Mouse (Mus musculus): ENCODE results near the gene St6galnac5. TPM values are rescaled to one million over a fixed set of nuclear protein-coding genes. Genes with fewer than 3 reads are reported as not detected.
A peak's percentile ranks its signal among the peaks of the same experiment; 100 is the strongest.

Gene St6galnac5
- polyA plus RNA-seq (2012; ENCODE audit: insufficient read depth, low replicate concordance): 0.03 TPM in 1 of 2 replicates, not detected in the other

GRCm38 (mm10) chr3:152981988-152982387, at the start of gene St6galnac5:
TSS of gene St6galnac5 (minus strand) at chr3:152982246.
- Histone ChIP-seq H3K4me1 (peaks cover 31% of the 10 kb centered on the region), H3K4me3 (replicated peaks) (peak within 1 kb of the TSS; percentile 88), H3K9me3 (no peaks in the 10 kb centered on the region), H3K27me3 (replicated peaks) (peaks cover 67% of the 10 kb centered on the region), H3K36me3 (replicated peaks; ENCODE audit: low read length) (no peaks in the 10 kb centered on the region)
- TF ChIP-seq GATA1 (IDR thresholded peaks at IDR 0.05; ENCODE audit: borderline replicate concordance, low read length) (no peak), FLI1 (IDR thresholded peaks at IDR 0.05; ENCODE audit: low read length) (no peak)

DNA sequence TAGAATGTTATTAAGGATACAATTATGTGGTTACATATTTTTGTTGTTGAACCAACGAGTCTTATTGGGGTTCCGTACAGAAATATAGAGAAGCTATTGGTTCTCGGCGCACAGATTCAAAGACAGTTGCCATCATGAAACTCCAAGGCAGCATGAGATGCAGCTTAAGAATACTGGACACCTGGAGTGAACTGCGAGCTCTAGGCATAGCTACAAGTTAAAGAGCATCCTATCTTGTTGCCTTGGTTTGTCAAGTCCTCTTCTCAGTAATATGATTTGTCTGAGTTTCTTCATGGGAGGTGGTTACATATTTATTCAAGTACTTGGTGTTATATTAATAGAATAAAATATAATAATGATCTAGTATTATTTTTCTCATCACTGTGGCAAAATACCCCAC, 48.7 kb upstream of the St6galnac5 start:
- Histone ChIP-seq H3K4me3 (replicated peaks) (no peak overlapping the region), H3K36me3 (replicated peaks; ENCODE audit: low read length) (no peaks in the 10 kb centered on the region), H3K4me1 (no peaks in the 10 kb centered on the region), H3K9me3 (no peaks in the 10 kb centered on the region), H3K27me3 (replicated peaks) (peaks cover 3% of the 10 kb centered on the region)
- TF ChIP-seq FLI1 (IDR thresholded peaks at IDR 0.05; ENCODE audit: low read length): no peak
- no peak for TF ChIP-seq GATA1 (IDR thresholded peaks at IDR 0.05; ENCODE audit: borderline replicate concordance, low read length)

DNA sequence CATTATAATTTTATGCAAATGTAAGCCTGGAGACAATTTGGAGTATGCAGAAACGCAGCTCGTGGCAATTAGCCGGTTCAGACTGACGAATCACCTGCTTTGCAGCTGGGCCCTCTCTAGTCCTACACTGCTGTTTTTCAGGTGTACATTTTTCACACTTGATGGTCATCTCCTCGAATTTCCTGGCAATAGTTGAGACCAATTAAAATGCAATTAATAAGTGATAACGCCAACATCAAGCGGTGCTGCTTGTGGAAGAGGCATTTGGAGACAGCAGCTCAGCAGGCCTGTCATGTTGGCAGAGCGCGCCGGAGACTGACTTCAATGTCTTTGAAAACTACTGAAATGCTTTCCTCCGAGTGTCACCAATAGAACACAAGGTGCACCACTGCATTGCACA, 42.0 kb upstream of the St6galnac5 start:
- Histone ChIP-seq H3K4me1 (no peaks in the 10 kb centered on the region), H3K36me3 (replicated peaks; ENCODE audit: low read length) (no peaks in the 10 kb centered on the region), H3K27me3 (replicated peaks) (peaks cover 4% of the 10 kb centered on the region), H3K9me3 (0 out of 2 replicates have a peak, but pooled peaks cover 1% of the 10 kb centered on the region), H3K4me3 (replicated peaks) (no peak overlapping the region)
- TF ChIP-seq GATA1 (IDR thresholded peaks at IDR 0.05; ENCODE audit: borderline replicate concordance, low read length) (no peak), FLI1 (IDR thresholded peaks at IDR 0.05; ENCODE audit: low read length) (no peak)

DNA sequence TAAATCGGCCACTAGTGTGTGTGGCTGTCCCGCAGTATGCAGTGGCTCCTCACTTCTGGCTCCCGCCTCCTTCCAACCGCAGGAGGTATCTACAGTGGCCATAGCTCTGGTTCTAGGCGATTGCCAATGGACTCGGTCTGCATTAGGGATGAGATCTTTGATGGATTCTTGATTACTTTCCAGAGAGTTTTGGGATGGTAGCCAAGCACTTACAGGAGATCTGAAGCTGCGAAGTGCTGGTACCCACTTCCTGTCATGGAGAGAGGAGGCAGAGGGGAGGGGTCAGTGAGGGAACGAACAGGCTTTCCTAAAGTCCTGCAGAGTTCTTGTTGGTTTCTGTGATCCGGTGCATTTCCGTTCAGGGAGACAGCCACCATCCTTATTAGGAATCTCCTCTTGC, 36.0 kb upstream of the St6galnac5 start:
- no peaks in the 10 kb centered on the region for H3K4me1 ChIP-seq
- TF ChIP-seq GATA1 (IDR thresholded peaks at IDR 0.05; ENCODE audit: borderline replicate concordance, low read length) (no peak), FLI1 (IDR thresholded peaks at IDR 0.05; ENCODE audit: low read length) (no peak)
- H3K27me3 ChIP-seq (replicated peaks): peaks cover 2% of the 10 kb centered on the region
- 0 out of 2 replicates have a peak, but pooled peaks cover 4% of the 10 kb centered on the region for H3K9me3 ChIP-seq
- H3K36me3 ChIP-seq (replicated peaks; ENCODE audit: low read length): no peaks in the 10 kb centered on the region
- H3K4me3 ChIP-seq (replicated peaks): no peak overlapping the region

GRCm38 (mm10) chr3:153016355-153016754, 34.3 kb upstream of the St6galnac5 start:
- no peak for TF ChIP-seq GATA1 (IDR thresholded peaks at IDR 0.05; ENCODE audit: borderline replicate concordance, low read length)
- TF ChIP-seq FLI1 (IDR thresholded peaks at IDR 0.05; ENCODE audit: low read length): no peak
- H3K4me3 ChIP-seq (replicated peaks): no peak overlapping the region
- peaks cover 2% of the 10 kb centered on the region for H3K4me1 ChIP-seq
- H3K36me3 ChIP-seq (replicated peaks; ENCODE audit: low read length): no peaks in the 10 kb centered on the region
- peaks cover 4% of the 10 kb centered on the region for H3K27me3 ChIP-seq (replicated peaks)
- 0 out of 2 replicates have a peak, but pooled peaks cover 4% of the 10 kb centered on the region for H3K9me3 ChIP-seq

DNA sequence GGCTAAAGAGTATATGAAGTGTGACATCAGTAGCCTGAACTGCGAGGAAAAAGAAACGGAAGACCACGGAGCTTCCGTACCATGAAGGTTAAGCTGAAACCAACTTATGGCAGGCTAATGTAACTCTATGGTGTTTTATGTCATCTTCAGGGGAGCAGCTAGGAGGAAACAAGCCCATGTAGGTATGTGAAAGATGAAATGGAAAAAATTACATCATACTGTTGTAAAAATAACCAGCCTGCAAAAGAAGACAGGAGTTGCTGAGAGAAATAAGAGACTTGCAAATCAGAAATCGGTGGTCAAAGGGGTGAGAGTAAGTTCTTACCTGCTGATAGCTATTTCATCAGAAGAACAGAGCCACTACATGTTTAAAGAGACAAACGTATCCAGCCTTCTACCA, 24.8 kb upstream of the St6galnac5 start:
- TF ChIP-seq FLI1 (IDR thresholded peaks at IDR 0.05; ENCODE audit: low read length) (no peak), GATA1 (IDR thresholded peaks at IDR 0.05; ENCODE audit: borderline replicate concordance, low read length) (no peak)
- no peak overlapping the region for H3K4me3 ChIP-seq (replicated peaks)

DNA sequence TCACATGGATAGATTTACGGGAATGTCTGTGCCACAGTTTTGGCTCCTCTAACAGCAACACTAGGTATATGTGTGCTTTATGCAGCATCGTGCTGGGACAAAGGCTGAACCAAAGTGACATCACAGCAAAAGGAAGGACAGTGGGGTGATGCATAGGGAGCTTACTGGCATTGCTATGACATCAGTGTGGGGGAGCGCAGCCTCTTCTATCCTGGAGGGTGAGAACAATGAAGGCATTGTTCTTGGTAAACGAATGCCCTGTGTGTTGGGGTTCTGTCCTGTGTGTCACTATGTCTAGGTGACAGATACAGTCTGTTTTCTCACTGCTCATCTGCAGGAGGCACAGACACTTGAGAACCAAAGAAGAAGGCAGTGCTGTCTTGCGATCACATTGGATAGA, 16.9 kb upstream of the St6galnac5 start:
- Histone ChIP-seq H3K27me3 (replicated peaks) (peaks cover 5% of the 10 kb centered on the region), H3K4me3 (replicated peaks) (peak overlapping the region; percentile 21), H3K4me1 (no peaks in the 10 kb centered on the region), H3K9me3 (no peaks in the 10 kb centered on the region), H3K36me3 (replicated peaks; ENCODE audit: low read length) (no peaks in the 10 kb centered on the region)
- no peak for TF ChIP-seq GATA1 (IDR thresholded peaks at IDR 0.05; ENCODE audit: borderline replicate concordance, low read length)
- no peak for TF ChIP-seq FLI1 (IDR thresholded peaks at IDR 0.05; ENCODE audit: low read length)

More for the DNA sequence above, 24.8 kb upstream of the St6galnac5 start:
- no peaks in the 10 kb centered on the region for H3K9me3 ChIP-seq
- no peaks in the 10 kb centered on the region for H3K27me3 ChIP-seq (replicated peaks)
- H3K4me1 ChIP-seq: peaks cover 13% of the 10 kb centered on the region
- H3K36me3 ChIP-seq (replicated peaks; ENCODE audit: low read length): no peaks in the 10 kb centered on the region

DNA sequence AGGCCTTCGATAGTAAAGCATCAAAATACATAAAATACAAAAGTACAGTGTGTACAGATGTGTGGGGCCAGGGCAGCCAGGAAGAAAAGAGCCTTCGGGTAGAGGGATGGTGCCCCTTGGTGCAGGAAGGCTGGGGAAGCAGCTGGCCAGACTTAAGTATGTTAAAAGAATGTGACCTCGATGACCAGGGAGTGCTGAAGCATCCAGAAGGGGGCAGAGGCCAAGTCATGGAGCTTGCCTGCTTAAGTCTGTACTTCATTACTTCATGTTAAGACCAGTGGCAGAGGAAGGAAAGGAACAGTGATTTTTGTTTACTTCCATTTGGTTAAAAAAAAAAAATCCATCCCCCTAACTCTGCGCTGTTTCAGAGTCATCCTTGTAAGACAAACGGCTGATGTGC, 16.1 kb upstream of the St6galnac5 start:
- no peaks in the 10 kb centered on the region for H3K36me3 ChIP-seq (replicated peaks; ENCODE audit: low read length)
- TF ChIP-seq GATA1 (IDR thresholded peaks at IDR 0.05; ENCODE audit: borderline replicate concordance, low read length): no peak
- no peak for TF ChIP-seq FLI1 (IDR thresholded peaks at IDR 0.05; ENCODE audit: low read length)
- no peak overlapping the region for H3K4me3 ChIP-seq (replicated peaks)
- H3K27me3 ChIP-seq (replicated peaks): peaks cover 9% of the 10 kb centered on the region
- no peaks in the 10 kb centered on the region; the same call in 1 of the 2 replicates for H3K9me3 ChIP-seq
- H3K4me1 ChIP-seq: no peaks in the 10 kb centered on the region

DNA sequence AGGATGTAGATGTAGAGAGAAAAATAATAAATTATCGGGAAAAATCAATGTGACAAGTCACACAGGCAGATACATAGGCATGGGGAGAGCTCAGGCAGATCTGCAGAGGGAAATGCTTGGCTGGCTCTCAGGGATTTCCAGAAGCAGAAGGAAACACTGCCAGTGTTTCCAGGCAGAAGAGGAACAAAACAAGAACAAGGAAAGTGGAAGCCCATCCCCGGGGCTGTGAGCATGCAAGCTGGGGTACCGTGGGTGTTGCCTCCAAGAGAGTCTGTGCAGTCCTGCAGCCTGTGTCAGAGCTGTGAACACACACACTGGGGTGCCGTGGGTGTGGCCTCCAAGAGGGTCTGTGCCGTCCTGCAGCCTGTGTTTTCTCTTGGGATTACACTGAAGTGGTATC, 11.6 kb upstream of the St6galnac5 start:
- Histone ChIP-seq H3K27me3 (replicated peaks) (peaks cover 13% of the 10 kb centered on the region), H3K4me1 (no peaks in the 10 kb centered on the region), H3K36me3 (replicated peaks; ENCODE audit: low read length) (no peaks in the 10 kb centered on the region), H3K9me3 (no peaks in the 10 kb centered on the region; the same call in 1 of the 2 replicates), H3K4me3 (replicated peaks) (no peak overlapping the region)
- TF ChIP-seq GATA1 (IDR thresholded peaks at IDR 0.05; ENCODE audit: borderline replicate concordance, low read length): no peak
- TF ChIP-seq FLI1 (IDR thresholded peaks at IDR 0.05; ENCODE audit: low read length): no peak

- H3K9me3 ChIP-seq: no peaks in the 10 kb centered on the region; the same call in 1 of the 2 replicates
- H3K27me3 ChIP-seq (replicated peaks): peaks cover 17% of the 10 kb centered on the region
- H3K36me3 ChIP-seq (replicated peaks; ENCODE audit: low read length): no peaks in the 10 kb centered on the region
- TF ChIP-seq FLI1 (IDR thresholded peaks at IDR 0.05; ENCODE audit: low read length): no peak
- no peak for TF ChIP-seq GATA1 (IDR thresholded peaks at IDR 0.05; ENCODE audit: borderline replicate concordance, low read length)
- H3K4me3 ChIP-seq (replicated peaks): no peak overlapping the region
- no peaks in the 10 kb centered on the region for H3K4me1 ChIP-seq
These were observed 8.7 kb upstream of the St6galnac5 start for GRCm38 (mm10) chr3:152990787-152991186.
